Mouse (Mus musculus): ENCODE data around the gene Srp68. TPM values are rescaled to one million over a fixed set of nuclear protein-coding genes. Genes with fewer than 3 reads are reported as not detected.
A peak's percentile ranks its signal among the peaks of the same experiment; 100 is the strongest.

Srp68 gene
- polyA plus RNA-seq, 1 experiment from 2014 or later = 108 TPM

- no peak overlapping the region for H3K4me2 ChIP-seq
- no peaks in the 10 kb centered on the region for H3K27me3 ChIP-seq
- H3K9ac ChIP-seq = no peak overlapping the region
- H3K36me3 ChIP-seq = peaks cover 97% of the 10 kb centered on the region
- no peak overlapping the region for H3K27ac ChIP-seq
- no peak overlapping the region for H3K4me3 ChIP-seq
- ATAC-seq (ENCODE audit: insufficient number of reproducible peaks, low FRiP score, low TSS enrichment, low read depth) = no peak
- 92% methylated on average over 11 of the region's 11 CpGs for WGBS
- peaks cover 2% of the 10 kb centered on the region; the same call in 1 of the 2 replicates for H3K4me1 ChIP-seq
- H3K9me3 ChIP-seq = no peaks in the 10 kb centered on the region
These were observed 24.2 kb upstream of the Srp68 start for GRCm38 (mm10) chr11:116298221-116298620.

GRCm38 (mm10) chr11:116297017-116297416 lies 23.0 kb upstream of the Srp68 start:
- peaks cover 97% of the 10 kb centered on the region for H3K36me3 ChIP-seq
- peaks cover 2% of the 10 kb centered on the region; the same call in 1 of the 2 replicates for H3K4me1 ChIP-seq
- H3K27ac ChIP-seq = no peak overlapping the region
- H3K9ac ChIP-seq = no peak overlapping the region
- 72% methylated on average over 3 of the region's 3 CpGs for WGBS
- H3K27me3 ChIP-seq = no peaks in the 10 kb centered on the region
- H3K9me3 ChIP-seq = no peaks in the 10 kb centered on the region
- no peak overlapping the region for H3K4me3 ChIP-seq
- no peak for ATAC-seq (ENCODE audit: insufficient number of reproducible peaks, low FRiP score, low TSS enrichment, low read depth)
- no peak overlapping the region for H3K4me2 ChIP-seq

GRCm38 (mm10) chr11:116296191-116296734 lies 22.2 kb upstream of the Srp68 start:
- ATAC-seq (ENCODE audit: insufficient number of reproducible peaks, low FRiP score, low TSS enrichment, low read depth) = no peak
- WGBS = 88% methylated on average over 8 of the region's 8 CpGs
- Histone ChIP-seq H3K4me3 (no peak overlapping the region), H3K9me3 (no peaks in the 10 kb centered on the region), H3K4me2 (no peak overlapping the region), H3K27me3 (no peaks in the 10 kb centered on the region), H3K27ac (no peak overlapping the region), H3K36me3 (peaks cover 96% of the 10 kb centered on the region), H3K9ac (no peak overlapping the region), H3K4me1 (peaks cover 2% of the 10 kb centered on the region; the same call in 1 of the 2 replicates)

GRCm38 (mm10) chr11:116294319-116294718 lies 20.3 kb upstream of the Srp68 start:
- WGBS = 31% methylated on average over 5 of the region's 5 CpGs
- peaks cover 96% of the 10 kb centered on the region for H3K36me3 ChIP-seq
- no peak overlapping the region for H3K9ac ChIP-seq
- no peaks in the 10 kb centered on the region for H3K9me3 ChIP-seq
- no peak for ATAC-seq (ENCODE audit: insufficient number of reproducible peaks, low FRiP score, low TSS enrichment, low read depth)
- no peak overlapping the region for H3K4me2 ChIP-seq
- H3K27me3 ChIP-seq = no peaks in the 10 kb centered on the region
- H3K4me3 ChIP-seq = no peak overlapping the region
- no peak overlapping the region for H3K27ac ChIP-seq
- peaks cover 2% of the 10 kb centered on the region; the same call in 1 of the 2 replicates for H3K4me1 ChIP-seq

- H3K4me3 ChIP-seq = no peak overlapping the region
- H3K27ac ChIP-seq = no peak overlapping the region
- H3K9me3 ChIP-seq = no peaks in the 10 kb centered on the region
- no peak overlapping the region for H3K4me2 ChIP-seq
- H3K36me3 ChIP-seq = peaks cover 96% of the 10 kb centered on the region
- no peak overlapping the region for H3K9ac ChIP-seq
- no peak for ATAC-seq (ENCODE audit: insufficient number of reproducible peaks, low FRiP score, low TSS enrichment, low read depth)
- peaks cover 2% of the 10 kb centered on the region; the same call in 1 of the 2 replicates for H3K4me1 ChIP-seq
- WGBS = 84% methylated on average over 12 of the region's 12 CpGs
- no peaks in the 10 kb centered on the region for H3K27me3 ChIP-seq
These were observed 19.6 kb upstream of the Srp68 start for GRCm38 (mm10) chr11:116293538-116294137.

- Histone ChIP-seq H3K27me3 (no peaks in the 10 kb centered on the region), H3K4me3 (no peak overlapping the region), H3K9ac (no peak overlapping the region), H3K4me1 (peaks cover 6% of the 10 kb centered on the region; the same call in 1 of the 2 replicates), H3K9me3 (no peaks in the 10 kb centered on the region), H3K27ac (no peak overlapping the region), H3K4me2 (no peak overlapping the region), H3K36me3 (peaks cover 97% of the 10 kb centered on the region)
- no peak for ATAC-seq (ENCODE audit: insufficient number of reproducible peaks, low FRiP score, low TSS enrichment, low read depth)
- WGBS = 92% methylated on average over 13 of the region's 13 CpGs
These were observed 18.4 kb upstream of the Srp68 start for GRCm38 (mm10) chr11:116292401-116292800.

GRCm38 (mm10) chr11:116290556-116290955 lies 16.5 kb upstream of the Srp68 start:
- Histone ChIP-seq H3K9me3 (no peaks in the 10 kb centered on the region), H3K9ac (no peak overlapping the region), H3K4me3 (no peak overlapping the region), H3K27ac (no peak overlapping the region), H3K27me3 (peaks cover 7% of the 10 kb centered on the region), H3K4me2 (no peak overlapping the region), H3K36me3 (peaks cover 81% of the 10 kb centered on the region), H3K4me1 (peaks cover 11% of the 10 kb centered on the region; the same call in 1 of the 2 replicates)
- 79% methylated on average over 8 of the region's 8 CpGs for WGBS
- no peak for ATAC-seq (ENCODE audit: insufficient number of reproducible peaks, low FRiP score, low TSS enrichment, low read depth)

GRCm38 (mm10) chr11:116287351-116287750 lies 13.3 kb upstream of the Srp68 start:
- no peak overlapping the region for H3K4me3 ChIP-seq
- WGBS = 75% methylated on average over 5 of the region's 5 CpGs
- no peak for ATAC-seq (ENCODE audit: insufficient number of reproducible peaks, low FRiP score, low TSS enrichment, low read depth)
- no peaks in the 10 kb centered on the region for H3K9me3 ChIP-seq
- no peak overlapping the region for H3K27ac ChIP-seq
- H3K27me3 ChIP-seq = peaks cover 39% of the 10 kb centered on the region
- no peak overlapping the region for H3K4me2 ChIP-seq
- no peak overlapping the region for H3K9ac ChIP-seq
- peaks cover 17% of the 10 kb centered on the region for H3K4me1 ChIP-seq
- peaks cover 51% of the 10 kb centered on the region for H3K36me3 ChIP-seq

GRCm38 (mm10) chr11:116285770-116286191 lies 11.8 kb upstream of the Srp68 start:
- WGBS = 71% methylated on average over 7 of the region's 7 CpGs
- no peak overlapping the region for H3K4me2 ChIP-seq
- peak; percentile 62 for ATAC-seq (ENCODE audit: insufficient number of reproducible peaks, low FRiP score, low TSS enrichment, low read depth)
- H3K9me3 ChIP-seq = no peaks in the 10 kb centered on the region
- H3K27ac ChIP-seq = no peak overlapping the region
- no peak overlapping the region for H3K9ac ChIP-seq
- no peak overlapping the region for H3K4me3 ChIP-seq
- H3K4me1 ChIP-seq = peaks cover 33% of the 10 kb centered on the region
- H3K27me3 ChIP-seq = peaks cover 55% of the 10 kb centered on the region
- H3K36me3 ChIP-seq = peaks cover 36% of the 10 kb centered on the region

- no peak overlapping the region for H3K27ac ChIP-seq
- H3K4me3 ChIP-seq = no peak overlapping the region
- no peak for ATAC-seq (ENCODE audit: insufficient number of reproducible peaks, low FRiP score, low TSS enrichment, low read depth)
- no peak overlapping the region for H3K4me2 ChIP-seq
- peaks cover 34% of the 10 kb centered on the region for H3K4me1 ChIP-seq
- peaks cover 66% of the 10 kb centered on the region for H3K27me3 ChIP-seq
- 43% methylated on average over 6 of the region's 6 CpGs for WGBS
- H3K9ac ChIP-seq = no peak overlapping the region
- H3K36me3 ChIP-seq = peaks cover 18% of the 10 kb centered on the region
- H3K9me3 ChIP-seq = no peaks in the 10 kb centered on the region
These were observed 10.0 kb upstream of the Srp68 start for GRCm38 (mm10) chr11:116283982-116284381.

GRCm38 (mm10) chr11:116282912-116283521 lies 9.0 kb upstream of the Srp68 start:
- Histone ChIP-seq H3K9ac (no peak overlapping the region), H3K9me3 (no peaks in the 10 kb centered on the region), H3K27me3 (peaks cover 66% of the 10 kb centered on the region), H3K27ac (no peak overlapping the region), H3K4me1 (peaks cover 34% of the 10 kb centered on the region), H3K4me2 (0 out of 2 replicates have a peak overlapping the region, but pooled peaks have one; percentile 10), H3K36me3 (peaks cover 9% of the 10 kb centered on the region), H3K4me3 (peak overlapping the region; percentile 4; the same call in 1 of the 2 replicates)
- WGBS = 8% methylated on average over 48 of the region's 48 CpGs
- no peak for ATAC-seq (ENCODE audit: insufficient number of reproducible peaks, low FRiP score, low TSS enrichment, low read depth)

GRCm38 (mm10) chr11:116282089-116282488 lies 8.1 kb upstream of the Srp68 start:
- Histone ChIP-seq H3K4me3 (peak overlapping the region; percentile 36), H3K27me3 (peaks cover 66% of the 10 kb centered on the region), H3K27ac (no peak overlapping the region), H3K9ac (no peak overlapping the region), H3K4me1 (peaks cover 28% of the 10 kb centered on the region), H3K36me3 (no peaks in the 10 kb centered on the region; the same call in 1 of the 2 replicates), H3K9me3 (no peaks in the 10 kb centered on the region), H3K4me2 (no peak overlapping the region; the same call in none of the 2 replicates)
- WGBS = 3% methylated on average over 11 of the region's 11 CpGs
- ATAC-seq (ENCODE audit: insufficient number of reproducible peaks, low FRiP score, low TSS enrichment, low read depth) = no peak

Measured in limb, embryonic 15.5 days (tissue).